Mouse (Mus musculus) adrenal gland (tissue): ENCODE results near the gene Ptn.

Experiments
- intact Hi-C: fragments of 180-260 bp; cut with DNase I; formaldehyde crosslinking; loops from one replicate; pipeline ENCODE4 v1.15.1; 2025
- long read RNA-seq, 2 experiments: library from polyadenylated mRNA; unstranded; transcript quantifications; one replicate each; pipeline ENCODE4 v2.0.0; 2020; ENCODE audit warnings: borderline replicate concordance in 1 of 2; ENCODE audit not compliant: insufficient replicate concordance in 1 of 2

Ptn gene
- long read RNA-seq, experiment 1, transcript Ptn-202 (4 exons, 2,558 nt), result minor isoform, 24 of 125 reads
- long read RNA-seq, experiment 1, transcript Ptn-201 (5 exons, 1,614 nt), result major isoform, 82 of 125 reads
- long read RNA-seq, experiment 1, partial matches to known transcripts, result 10 of 125 reads
- long read RNA-seq, experiment 1, other reads (novel, unspliced or antisense), result 9 of 125 reads
- long read RNA-seq, experiment 2, transcript Ptn-202 (4 exons, 2,558 nt), result minor isoform, 30 of 104 reads
- long read RNA-seq, experiment 2, transcript Ptn-201 (5 exons, 1,614 nt), result major isoform, 62 of 104 reads
- long read RNA-seq, experiment 2, partial matches to known transcripts, result 3 of 104 reads
- long read RNA-seq, experiment 2, other reads (novel, unspliced or antisense), result 9 of 104 reads

GRCm38 (mm10) chr6:36809747-36810285 is at the start of gene Ptn:
Ptn (minus strand) TSS chr6:36810220.
- intact Hi-C loops, result no loop called here

DNA sequence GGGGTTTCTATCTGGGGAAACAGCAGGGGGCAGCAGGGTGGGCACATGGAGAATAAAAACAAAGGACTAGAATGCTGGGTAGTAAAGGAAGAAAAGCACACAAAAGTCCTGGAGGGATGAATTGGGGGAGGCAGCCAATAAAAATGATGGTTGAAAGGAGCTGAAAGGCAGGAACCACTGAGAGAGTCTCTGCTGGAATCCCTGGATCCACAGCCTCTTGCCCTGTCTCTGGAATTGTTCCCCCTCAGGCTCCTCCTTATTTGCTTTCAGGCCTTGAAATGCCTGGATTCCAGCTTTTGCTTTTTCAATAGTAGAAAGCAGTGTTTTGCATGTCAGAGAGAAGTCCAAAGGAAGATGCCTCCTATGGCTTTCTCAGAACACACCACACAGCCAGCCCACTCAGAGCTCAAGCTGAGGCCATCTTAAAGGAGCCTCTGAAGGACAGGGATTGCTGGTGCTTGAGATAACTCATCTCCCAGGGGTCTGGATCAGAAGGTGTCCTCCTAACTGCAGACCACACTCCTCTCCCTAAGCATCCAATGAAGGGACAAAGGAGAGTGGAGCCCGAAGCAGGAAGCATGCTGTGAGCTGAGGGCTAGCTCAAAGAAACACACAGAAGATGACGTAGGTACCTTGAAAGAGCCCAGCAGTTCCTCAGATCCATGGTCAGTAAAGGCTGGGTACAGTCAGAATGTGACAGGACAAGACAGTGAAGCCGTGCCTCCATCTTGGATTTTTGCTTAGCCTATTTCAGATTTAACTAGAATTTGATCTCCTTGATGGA is 48.4 kb upstream of the Ptn start:
- intact Hi-C loops, result no loop called here

- intact Hi-C loops, result no loop called here
Measured at GRCm38 (mm10) chr6:36857627-36858257, 47.7 kb upstream of the Ptn start.

DNA sequence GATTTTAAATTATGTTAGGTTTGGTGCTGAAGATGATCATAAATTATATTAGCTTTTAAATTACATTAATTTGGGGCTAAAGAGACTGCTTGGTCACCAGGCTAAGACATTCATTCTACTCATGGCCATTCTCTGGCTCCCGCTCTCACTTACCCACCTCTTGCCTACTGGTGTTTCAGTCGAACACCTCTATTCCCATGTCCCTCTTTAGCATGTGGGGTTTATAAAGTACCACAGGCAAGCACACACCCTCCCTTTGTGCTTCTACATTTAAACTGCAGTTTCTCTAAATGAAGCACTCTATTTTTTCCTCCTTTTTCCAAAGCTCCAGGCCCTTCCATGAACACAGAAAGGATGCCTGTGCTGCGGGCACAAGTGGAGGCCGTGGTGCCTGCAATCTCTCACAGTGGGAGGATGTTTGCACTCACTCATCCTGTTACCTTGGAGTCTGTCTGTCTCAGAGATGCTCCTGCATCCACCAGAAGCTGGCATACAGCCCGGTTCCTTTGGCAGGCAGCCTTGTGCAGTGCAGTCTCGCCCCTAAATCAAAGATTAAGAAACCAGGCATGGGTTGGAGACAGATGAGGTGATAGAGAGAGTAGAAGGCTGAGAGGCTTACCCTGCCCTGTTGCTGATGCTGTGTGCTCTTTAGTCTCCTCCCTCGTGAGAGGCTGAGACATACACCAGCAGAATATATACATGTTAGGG is 40.6 kb upstream of the Ptn start:
- intact Hi-C loops, result no loop called here

GRCm38 (mm10) chr6:36845288-36845687 is 35.3 kb upstream of the Ptn start:
- intact Hi-C loops, result no loop called here

- intact Hi-C loops, result no loop called here
Measured at GRCm38 (mm10) chr6:36844258-36844657, 34.2 kb upstream of the Ptn start.

- intact Hi-C loops, result no loop called here
Measured at GRCm38 (mm10) chr6:36843031-36843488, 33.0 kb upstream of the Ptn start.

- intact Hi-C loops, result no loop called here
Measured at GRCm38 (mm10) chr6:36842101-36842922, 32.3 kb upstream of the Ptn start.

- intact Hi-C loops, result no loop called here
Measured at GRCm38 (mm10) chr6:36841701-36842100, 31.7 kb upstream of the Ptn start.

- intact Hi-C loops, result no loop called here
Measured at GRCm38 (mm10) chr6:36841174-36841573, 31.2 kb upstream of the Ptn start.

DNA sequence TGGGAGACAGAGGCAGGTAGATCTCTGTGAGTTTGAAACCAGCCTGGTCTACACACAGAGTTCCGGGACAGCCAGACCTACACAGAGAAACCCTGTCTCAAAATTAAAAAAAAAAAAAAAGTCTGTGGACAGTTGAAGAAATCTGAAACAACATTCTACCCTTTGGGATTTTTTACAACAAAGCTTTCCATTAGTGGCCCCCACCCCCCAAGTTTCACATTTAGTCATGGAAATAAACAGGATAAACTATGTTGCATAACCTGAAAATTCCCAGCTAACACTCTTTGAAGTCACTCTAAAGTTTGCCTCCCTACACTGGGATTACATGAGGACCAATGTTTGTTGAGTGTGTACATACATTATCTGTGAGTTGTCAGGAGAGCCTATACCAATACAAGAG is 28.7 kb upstream of the Ptn start:
- intact Hi-C loops, result no loop called here

DNA sequence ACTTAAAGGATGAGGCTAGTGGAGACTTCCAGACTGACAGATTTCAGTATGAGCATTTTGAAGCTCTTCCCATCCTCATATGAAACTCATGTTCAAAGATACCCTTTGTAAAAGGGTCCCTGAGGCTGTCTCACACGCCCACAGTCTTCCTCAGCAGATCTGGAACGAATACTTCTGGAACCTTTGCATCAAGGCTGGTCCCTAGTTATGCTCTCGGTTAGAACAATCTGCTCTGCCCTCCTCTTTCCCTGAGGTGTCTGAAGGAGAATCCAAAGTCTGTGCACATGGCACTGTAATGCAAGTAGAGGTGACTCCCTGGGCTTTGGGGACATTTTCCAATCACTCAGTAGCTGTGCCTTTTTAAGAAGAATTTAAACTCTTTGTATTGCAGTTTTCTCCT is 25.3 kb upstream of the Ptn start:
- intact Hi-C loops, result no loop called here

DNA sequence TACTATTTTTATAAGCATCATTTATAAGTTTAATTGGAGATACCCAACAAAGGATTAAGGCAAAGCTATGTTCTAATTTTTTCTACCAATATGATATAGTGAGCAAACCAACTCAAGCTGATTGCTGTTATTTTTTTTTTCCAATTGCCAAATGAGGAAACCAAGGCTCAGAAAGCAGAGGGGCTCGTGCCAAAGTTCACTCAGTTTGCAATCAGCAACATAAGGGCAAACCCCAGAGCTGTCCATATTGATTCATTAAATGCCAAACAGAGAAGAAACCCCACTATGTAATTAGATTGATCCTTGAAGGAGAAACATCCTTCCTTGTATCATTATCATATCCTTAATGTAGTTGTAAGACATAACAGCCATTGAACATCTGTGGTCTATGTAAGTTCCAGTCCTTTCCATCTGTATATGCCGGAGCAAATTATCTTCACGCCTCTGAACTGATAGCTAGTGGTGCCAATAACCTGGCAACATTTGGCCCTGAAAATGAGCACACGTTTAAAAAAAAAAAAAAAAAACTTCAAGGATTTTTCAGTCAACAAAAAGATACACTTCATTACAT is 24.8 kb upstream of the Ptn start:
- intact Hi-C loops, result no loop called here

- intact Hi-C loops, result no loop called here
Measured at GRCm38 (mm10) chr6:36832681-36833080, 22.7 kb upstream of the Ptn start.

DNA sequence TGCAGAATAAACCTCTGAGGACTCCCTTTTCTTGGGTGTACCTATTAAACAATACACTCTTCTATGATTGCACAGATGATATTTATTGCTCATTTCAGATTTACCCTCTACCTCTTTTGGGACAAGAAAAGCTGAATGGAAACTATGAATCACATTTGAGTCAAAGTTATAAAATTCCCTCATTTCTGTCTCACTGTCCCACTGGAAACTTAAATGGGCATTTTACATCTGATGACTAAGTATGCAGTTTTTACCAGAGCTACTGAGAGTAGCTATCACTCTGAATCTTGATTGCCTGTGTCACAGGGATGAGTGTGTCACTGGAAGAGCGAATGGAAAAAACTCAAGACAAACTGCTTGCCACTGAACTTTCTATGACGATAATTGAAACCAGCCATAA is 22.2 kb upstream of the Ptn start:
- intact Hi-C loops, result no loop called here

- intact Hi-C loops, result no loop called here
Measured at GRCm38 (mm10) chr6:36830371-36830925, 20.4 kb upstream of the Ptn start.

DNA sequence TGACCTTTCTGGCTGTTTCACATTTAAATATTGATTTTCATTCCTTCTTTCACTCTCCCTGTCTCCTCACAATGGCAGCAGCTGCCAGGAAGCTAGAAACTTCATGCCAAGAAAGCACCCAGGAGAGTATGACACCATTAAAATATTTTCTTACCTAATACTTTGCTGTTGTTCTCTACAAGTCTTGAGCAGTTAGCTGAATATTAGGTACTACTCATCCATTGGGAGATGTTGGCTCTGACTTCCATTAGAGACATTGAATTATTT is 9.7 kb upstream of the Ptn start:
- intact Hi-C loops, result no loop called here

DNA sequence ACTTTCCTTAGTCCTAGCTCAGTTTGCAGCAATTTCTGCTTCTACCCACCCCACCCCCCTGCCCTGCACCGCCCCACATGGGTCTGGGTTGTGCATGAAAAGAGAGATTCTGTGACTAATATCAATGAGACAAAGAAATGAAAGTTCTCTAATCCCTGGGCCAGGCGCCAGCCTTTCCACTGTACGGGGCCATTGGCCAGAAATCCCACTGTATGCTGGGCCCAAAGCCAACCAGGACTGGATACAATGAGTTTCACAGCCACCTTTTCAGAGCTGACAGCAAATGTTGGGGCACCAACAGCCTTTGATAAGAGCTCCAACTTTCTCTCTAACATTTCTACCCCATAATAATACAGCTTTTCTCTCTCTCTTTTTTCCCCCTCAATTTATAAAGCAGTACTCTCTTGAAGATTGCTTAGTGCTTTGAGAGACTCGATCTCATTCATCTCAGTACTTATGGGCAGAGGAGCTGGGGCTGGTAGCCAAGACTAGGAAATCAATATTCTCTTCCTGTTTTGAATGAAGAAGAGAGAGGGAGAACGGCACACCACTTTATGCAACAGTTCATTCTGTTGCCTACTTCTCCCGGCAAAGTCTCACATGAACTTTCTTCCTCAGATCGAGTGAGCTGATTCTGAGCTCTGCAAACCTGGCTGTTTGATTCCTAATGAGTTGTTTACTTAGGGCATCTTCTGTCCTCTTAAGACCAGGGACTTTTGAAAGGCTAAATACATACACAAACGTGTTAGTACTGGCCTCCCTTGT is 9.2 kb upstream of the Ptn start:
- intact Hi-C loops, result no loop called here
